Mouse (Mus musculus): ENCODE data around the gene Tent5c.

DNA sequence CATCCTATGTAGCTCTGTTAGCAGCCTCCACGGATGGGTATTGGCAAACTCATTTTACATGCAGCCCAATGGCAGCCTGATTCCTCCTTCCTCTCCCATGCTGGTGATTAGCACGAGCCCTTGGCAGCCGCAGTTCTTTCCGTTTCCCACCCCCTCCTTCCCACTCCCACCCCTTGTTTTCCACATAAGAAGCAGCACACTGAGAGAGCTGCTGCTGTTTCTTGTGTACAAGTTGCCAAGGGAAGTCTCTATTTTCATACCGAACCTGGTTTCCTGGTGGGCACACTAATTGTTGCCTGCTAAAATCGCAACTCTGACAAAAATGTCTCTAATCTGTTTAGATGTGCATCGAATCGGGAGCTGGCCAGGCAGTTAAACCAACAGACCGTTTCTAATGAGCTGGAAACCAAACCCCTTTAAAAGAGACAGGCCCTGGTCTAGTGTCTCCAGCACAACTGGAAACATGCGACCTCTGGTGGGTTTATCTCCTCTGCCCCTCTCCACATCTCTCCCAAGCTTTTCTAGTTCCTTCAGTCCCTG, 71.3 kb downstream of the Tent5c start:
- TF ChIP-seq MYC (IDR thresholded peaks at IDR 0.05; ENCODE audit: low read depth, low read length) (no peak), TCF12 (IDR thresholded peaks at IDR 0.05; ENCODE audit: low read depth, low read length) (no peak), ETS1 (IDR thresholded peaks at IDR 0.05; ENCODE audit: low read depth, low read length) (no peak), POLR2A (IDR thresholded peaks at IDR 0.05; ENCODE audit: control insufficient read depth in 1 of 2, insufficient read depth in 1 of 2, low read depth in 1 of 2, low read length in 2 of 2, poor library complexity in 1 of 2) (no peak), NRF1 (IDR thresholded peaks at IDR 0.05; ENCODE audit: insufficient read depth, low read depth, low read length, poor library complexity, severe bottlenecking) (no peak), USF1 (IDR thresholded peaks at IDR 0.05; ENCODE audit: low read depth, low read length) (no peak), EP300 (IDR thresholded peaks at IDR 0.05; ENCODE audit: low read depth in 1 of 2, low read length in 2 of 2) (no peak), JUND (IDR thresholded peaks at IDR 0.05; ENCODE audit: low read depth, low read length) (no peak)

Data from MEL (cell line).